ENCODE assay signal across 10 mouse cellular contexts in genomic region chr9:54738376-54738775, GRCm38 (mm10). TPM values are rescaled to one million over a fixed set of nuclear protein-coding genes. Genes with fewer than 3 reads are reported as not detected.
DNase-seq lines count a peak whose midpoint lies in the region; ATAC-seq and TF ChIP-seq lines count a peak whose summit lies in the region.
"Had no signal": no experiment of that assay in that cellular context is flagged by ENCODE, and none has a peak within 500 bp of the region (broad histone marks: within the 10 kb centered on the region; RNA-seq: fewer than 3 reads in every experiment).

No protein-coding gene starts in this region.

- ATAC-seq in hindbrain, embryonic 13.5 days (ENCODE audit: low FRiP score): no peak

- H3K27ac ChIP-seq in hindbrain, embryonic 10.5 days: peak overlapping the region; percentile 69
- no peak overlapping the region for H3K27ac ChIP-seq in hindbrain, embryonic 13.5 days
- H3K27ac ChIP-seq in ES-Bruce4 (ENCODE audit: insufficient read depth, low read length): no peak overlapping the region
- no peak overlapping the region for H3K27ac ChIP-seq in olfactory bulb, adult 2 months (ENCODE audit: insufficient read depth, low read depth, low read length)

- no peaks in the 10 kb centered on the region for H3K9me3 ChIP-seq in hindbrain, embryonic 10.5 days
- no peaks in the 10 kb centered on the region for H3K9me3 ChIP-seq in hindbrain, embryonic 13.5 days
- H3K9me3 ChIP-seq in ES-Bruce4 (replicated peaks; ENCODE audit: control insufficient read depth, insufficient read depth, low read length, poor library complexity, severe bottlenecking): no peaks in the 10 kb centered on the region
- H3K9me3 ChIP-seq: megakaryocyte, embryonic 14.5 days had no signal

- no peak overlapping the region for H3K9ac ChIP-seq in hindbrain, embryonic 13.5 days
- H3K9ac ChIP-seq in ES-Bruce4 (ENCODE audit: low read depth, poor library complexity, severe bottlenecking): no peak overlapping the region

- WGBS in hindbrain, embryonic 10.5 days: 19% methylated on average over 3 of the region's 3 CpGs
- WGBS in hindbrain, embryonic 13.5 days: 22% methylated on average over 3 of the region's 3 CpGs
- WGBS in olfactory bulb, adult 2 months: 32% methylated on average over 3 of the region's 3 CpGs

- no peaks in the 10 kb centered on the region for H3K36me3 ChIP-seq in hindbrain, embryonic 10.5 days
- H3K36me3 ChIP-seq in hindbrain, embryonic 13.5 days: no peaks in the 10 kb centered on the region
- no peaks in the 10 kb centered on the region for H3K36me3 ChIP-seq in ES-Bruce4 (ENCODE audit: control insufficient read depth, insufficient read depth, low read length, poor library complexity, severe bottlenecking)

- no peak for TF ChIP-seq POLR2A in ES-Bruce4 (IDR thresholded peaks at IDR 0.05; ENCODE audit: insufficient read depth, low read length)
- no peak for TF ChIP-seq POLR2A in olfactory bulb, adult 2 months (IDR thresholded peaks at IDR 0.05; ENCODE audit: insufficient read depth, low read depth, low read length)

- TF ChIP-seq CTCF in ES-Bruce4 (IDR thresholded peaks at IDR 0.05; ENCODE audit: low read depth, low read length): peak; percentile 89
- peak; percentile 67 for TF ChIP-seq CTCF in olfactory bulb, adult 2 months (IDR thresholded peaks at IDR 0.05; ENCODE audit: insufficient read depth, low read depth, low read length)

- no peak overlapping the region for H3K4me3 ChIP-seq in hindbrain, embryonic 10.5 days
- H3K4me3 ChIP-seq in hindbrain, embryonic 13.5 days: no peak overlapping the region
- H3K4me3 ChIP-seq in ES-Bruce4 (ENCODE audit: low read depth, low read length): no peak overlapping the region
- no peak overlapping the region for H3K4me3 ChIP-seq in olfactory bulb, adult 2 months (ENCODE audit: insufficient read depth, low read depth, low read length)
- H3K4me3 ChIP-seq: megakaryocyte, embryonic 14.5 days had no signal

- H3K4me2 ChIP-seq in hindbrain, embryonic 13.5 days: no peak overlapping the region

- peak; percentile 78 for DNase-seq in hindbrain, embryonic 10.5 days (ENCODE audit: low spot score)
- peak; percentile 82 for DNase-seq in brain, adult 2 months (ENCODE audit: low read depth, low spot score)
- peak; percentile 69 for DNase-seq in gastrocnemius, postnatal 14 days
- DNase-seq in layer of hippocampus, postnatal 36 days: peak; percentile 63
- DNase-seq in spleen, postnatal 36 days (ENCODE audit: low spot score in 2 of 2): no peak

- no peaks in the 10 kb centered on the region for H3K27me3 ChIP-seq in hindbrain, embryonic 10.5 days (ENCODE audit: insufficient read depth, poor library complexity, severe bottlenecking)
- 0 out of 2 replicates have a peak, but pooled peaks cover 9% of the 10 kb centered on the region for H3K27me3 ChIP-seq in hindbrain, embryonic 13.5 days
- no peaks in the 10 kb centered on the region for H3K27me3 ChIP-seq in ES-Bruce4 (ENCODE audit: control insufficient read depth, insufficient read depth, low read length, poor library complexity, severe bottlenecking)

- peaks cover 50% of the 10 kb centered on the region for H3K4me1 ChIP-seq in hindbrain, embryonic 10.5 days (replicated peaks)
- peaks cover 15% of the 10 kb centered on the region for H3K4me1 ChIP-seq in hindbrain, embryonic 13.5 days (replicated peaks)
- H3K4me1 ChIP-seq in ES-Bruce4 (ENCODE audit: control insufficient read depth, insufficient read depth, low read length): peaks cover 2% of the 10 kb centered on the region
- H3K4me1 ChIP-seq in olfactory bulb, adult 2 months (ENCODE audit: control insufficient read depth, insufficient read depth, low read length): peaks cover 3% of the 10 kb centered on the region; the same call in 1 of the 2 replicates

- intact Hi-C loops in gastrocnemius, postnatal 14 days (cut with DNase I; ENCODE audit: low total_unique reads): loop anchor here (2.0 kb wide), 1 partner anchor 82 kb away; no protein-coding TSS in a partner anchor

- no peak for TF ChIP-seq EP300 in ES-Bruce4 (IDR thresholded peaks at IDR 0.05; ENCODE audit: insufficient read depth, low read depth, low read length)

RNA-seq across cellular contexts. Expression of gene Wdr61, which starts 4.1 kb away (rescaled TPM):
- 150 and 174 TPM in 2 replicates for polyA plus RNA-seq in hindbrain, embryonic 10.5 days (2016; fragmentation: Nextera tagmentation; extraction: Ambion mirVana)
- 110 and 112 TPM in 2 replicates for polyA plus RNA-seq in hindbrain, embryonic 13.5 days (2015; fragmentation: Nextera tagmentation; extraction: Ambion mirVana)
- 108 and 109 TPM in 2 replicates for polyA plus RNA-seq in ES-Bruce4 (2011; ENCODE audit: insufficient read depth, insufficient read length, low read depth, missing spikeins)
- total RNA-seq in gastrocnemius, postnatal 14 days (2021): 10 to 100 TPM; 18.4 to 22.7 TPM
- total RNA-seq in layer of hippocampus, postnatal 36 days (2021): 10 to 100 TPM; 60.9 to 62.5 TPM
- not detected in 2 replicates for polyA plus RNA-seq in olfactory bulb, adult 2 months (2012; ENCODE audit: insufficient read depth, insufficient read length, low replicate concordance, missing spikeins)

RNA-seq across cellular contexts. Expression of gene Crabp1, which starts 26.2 kb away (rescaled TPM):
- polyA plus RNA-seq in hindbrain, embryonic 10.5 days (2016; fragmentation: Nextera tagmentation; extraction: Ambion mirVana): 1,866 and 1,915 TPM in 2 replicates
- polyA plus RNA-seq in hindbrain, embryonic 13.5 days (2015; fragmentation: Nextera tagmentation; extraction: Ambion mirVana): 368 and 389 TPM in 2 replicates
- polyA plus RNA-seq in ES-Bruce4 (2011; ENCODE audit: insufficient read depth, insufficient read length, low read depth, missing spikeins): 13.5 and 21.8 TPM in 2 replicates
- 1 to 10 TPM; 1.4 to 1.7 TPM for total RNA-seq in gastrocnemius, postnatal 14 days (2021)
- total RNA-seq in layer of hippocampus, postnatal 36 days (2021): 1 to 10 TPM; 1.2 TPM
- not detected in 2 replicates for polyA plus RNA-seq in olfactory bulb, adult 2 months (2012; ENCODE audit: insufficient read depth, insufficient read length, low replicate concordance, missing spikeins)
- total RNA-seq: common myeloid progenitor, adult 5-6 weeks had no signal

RNA-seq across cellular contexts. Expression of gene Dnaja4, which starts 39.7 kb away (rescaled TPM):
- polyA plus RNA-seq in hindbrain, embryonic 10.5 days (2016; fragmentation: Nextera tagmentation; extraction: Ambion mirVana): 4.5 and 4.7 TPM in 2 replicates
- polyA plus RNA-seq in hindbrain, embryonic 13.5 days (2015; fragmentation: Nextera tagmentation; extraction: Ambion mirVana): 4.8 and 7.2 TPM in 2 replicates
- 3.2 and 4.4 TPM in 2 replicates for polyA plus RNA-seq in ES-Bruce4 (2011; ENCODE audit: insufficient read depth, insufficient read length, low read depth, missing spikeins)
- 10 to 100 TPM; 39.8 to 58.3 TPM for total RNA-seq in gastrocnemius, postnatal 14 days (2021)
- total RNA-seq in layer of hippocampus, postnatal 36 days (2021): 10 to 100 TPM; 52.4 to 57.9 TPM
- polyA plus RNA-seq in olfactory bulb, adult 2 months (2012; ENCODE audit: insufficient read depth, insufficient read length, low replicate concordance, missing spikeins): not detected in 2 replicates

Comparison
In these comparisons a context has a peak if more than half of its experiments do, and no peak if none do; other contexts are left out.
1. DNase-seq: peak in hindbrain, embryonic 10.5 days (single experiment), brain, adult 2 months (single experiment), gastrocnemius, postnatal 14 days (single experiment) and layer of hippocampus, postnatal 36 days (2 of 2); none in spleen, postnatal 36 days (0 of 2).
2. RNA of gene Wdr61, which starts 4.1 kb away (polyA plus RNA-seq): 150 to 174 TPM in hindbrain, embryonic 10.5 days, 110 to 112 TPM in hindbrain, embryonic 13.5 days and 108 to 109 TPM in ES-Bruce4; not detected in olfactory bulb, adult 2 months; every median in the first group is over 100 times any median in the second.